Mouse (Mus musculus) kidney, postnatal 25 days (tissue): Measurements from ENCODE around the gene Fastk.

Experiments
- DNase-seq, 2 experiments: peaks; one replicate each; pipeline ENCODE4 v3.0.0; 2021; ENCODE audit warnings: mixed read lengths in 2 of 2

The Fastk gene

GRCm38 (mm10) chr5:24389011-24389657 is 56.0 kb downstream of the Fastk start:
- DNase-seq = peak; percentile 30 to 66
